Mouse (Mus musculus) gastrocnemius, postnatal 25 days (tissue): Measurements from ENCODE around the gene Rdh9. TPM values are rescaled to one million over a fixed set of nuclear protein-coding genes. Genes with fewer than 3 reads are reported as not detected.

Experiments used
- total RNA-seq, 2 experiments: library from RNA; stranded (reverse); gene quantifications; 1 replicate in 1 of 2; 2 replicates in 1 of 2; pipeline ENCODE4 v1.2.3; 2021

Rdh9 gene
- total RNA-seq, 2 experiments from 2014 or later = 0.31 to 0.40 TPM

Other genes with a start within 250 kb of the Rdh9 start
- under 1 TPM; 0.26 to 0.32 TPM for gene Nxph4, start 241.8 kb upstream of the Rdh9 start, total RNA-seq
- gene Lrp1, start 155.2 kb upstream of the Rdh9 start, total RNA-seq = 10 to 100 TPM; 58.1 to 64.3 TPM
- 10 to 100 TPM; 16.5 to 21.8 TPM for gene Stat6, start 133.4 kb upstream of the Rdh9 start, total RNA-seq
- 1 to 10 TPM; 1.7 to 2.5 TPM for gene Nemp1, start 109.5 kb upstream of the Rdh9 start, total RNA-seq
- 1 to 10 TPM; 2.5 to 4.7 TPM for gene Nab2, start 107.8 kb upstream of the Rdh9 start, total RNA-seq
- under 1 TPM; 0.10 to 0.21 TPM for gene Myo1a, start 71.2 kb upstream of the Rdh9 start, total RNA-seq
- not detected for gene Tac2, start 51.9 kb upstream of the Rdh9 start, total RNA-seq
- 1 to 10 TPM; 4.8 to 5.3 TPM for gene Zbtb39, start 36.8 kb upstream of the Rdh9 start, total RNA-seq
- gene Gpr182, start 24.7 kb upstream of the Rdh9 start, total RNA-seq = under 1 TPM; 0.20 to 0.62 TPM
- under 1 TPM; 0.05 to 0.08 TPM for gene Rdh1, start 16.7 kb upstream of the Rdh9 start, total RNA-seq
- not detected for gene Rdh16f1, start 16.6 kb upstream of the Rdh9 start, total RNA-seq
- not detected for gene Rdh16, start 24.8 kb downstream of the Rdh9 start, total RNA-seq
- not detected for gene Rdh19, start 73.5 kb downstream of the Rdh9 start, total RNA-seq
- not detected for gene Rdh16f2, start 90.1 kb downstream of the Rdh9 start, total RNA-seq
- gene Rdh7, start 112.4 kb downstream of the Rdh9 start, total RNA-seq = not detected
- not detected for gene Sdr9c7, start 122.1 kb downstream of the Rdh9 start, total RNA-seq
- not detected for gene Hsd17b6, start 231.2 kb downstream of the Rdh9 start, total RNA-seq
- 1 to 10 TPM in 1 of 2 experiments, under 1 TPM in 1; 0.51 to 1.0 TPM for gene Prim1, start 238.8 kb downstream of the Rdh9 start, total RNA-seq